Mouse (Mus musculus) frontal cortex, adult 2 months (tissue): Measurements from ENCODE around the gene Cwf19l2. TPM values are rescaled to one million over a fixed set of nuclear protein-coding genes. Genes with fewer than 3 reads are reported as not detected.
"Not testable (repeated sequence)": the region's sequence is repeated elsewhere in the genome, so short reads cannot be mapped to it uniquely, and the experiment has no call there.

Source experiments
- DNase-seq, 2 experiments: peaks; one replicate each; pipeline ENCODE4 v3.0.0; 2022; ENCODE audit warnings: low spot score in 1 of 2; ENCODE audit errors: extremely low spot score in 1 of 2
- polyA plus RNA-seq: library from polyadenylated mRNA; depleted of rRNA; stranded (reverse); fragments of >200 nt; gene quantifications from 2 replicates; pipeline ENCODE4 v1.2.3, GENCODE M21; 2012; rRNA removed

The Cwf19l2 gene
- polyA plus RNA-seq: 6.5 and 7.6 TPM in 2 replicates

DNA sequence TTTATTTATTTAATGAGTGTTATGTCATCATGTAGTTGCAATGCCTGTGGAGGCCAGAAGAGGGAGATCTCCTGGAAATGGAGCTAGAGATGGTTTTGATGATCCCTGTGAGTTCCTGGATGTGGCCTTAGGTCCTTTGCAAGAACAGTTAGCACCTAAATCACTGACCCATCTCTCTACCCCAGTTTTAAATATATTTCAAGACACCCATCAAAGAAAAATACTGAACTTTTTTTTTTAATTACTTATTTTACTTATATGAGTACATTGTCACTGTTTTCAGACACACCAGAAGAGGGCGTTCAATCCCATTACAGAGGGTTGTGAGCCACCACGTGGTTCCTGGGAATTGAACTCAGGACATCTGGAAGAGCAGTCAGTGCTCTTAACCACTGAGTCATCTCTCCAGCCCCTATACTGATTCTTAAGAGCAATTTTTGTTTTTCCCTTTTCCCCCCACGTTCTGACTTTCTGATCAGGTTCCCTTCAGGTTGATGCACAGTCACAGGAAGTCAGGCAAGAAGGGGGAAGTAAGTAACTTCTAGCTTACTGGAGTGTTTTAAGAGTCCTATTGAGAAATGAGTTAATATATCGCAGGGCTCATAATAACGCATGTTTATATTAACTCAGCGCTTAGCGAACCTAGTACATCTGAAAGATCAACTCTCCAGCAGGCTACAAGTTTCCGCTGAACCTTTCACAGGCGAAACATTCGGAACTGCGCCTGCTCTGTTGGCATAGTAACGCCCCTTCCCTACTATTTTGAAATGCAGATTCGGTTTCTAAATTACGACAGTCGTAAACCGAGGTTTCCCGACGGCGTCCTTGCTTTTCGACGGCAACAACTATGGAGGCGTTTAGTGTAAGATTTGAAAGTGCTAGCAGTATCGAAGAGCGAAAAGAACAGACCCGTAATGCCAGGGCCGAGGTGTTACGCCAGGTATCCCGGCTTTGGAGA is at the start of gene Cwf19l2:
Cwf19l2 (plus strand) TSS at position 342 of the 958 bp plus-strand sequence.
- DNase-seq: peak; percentile 86 to 95

DNA sequence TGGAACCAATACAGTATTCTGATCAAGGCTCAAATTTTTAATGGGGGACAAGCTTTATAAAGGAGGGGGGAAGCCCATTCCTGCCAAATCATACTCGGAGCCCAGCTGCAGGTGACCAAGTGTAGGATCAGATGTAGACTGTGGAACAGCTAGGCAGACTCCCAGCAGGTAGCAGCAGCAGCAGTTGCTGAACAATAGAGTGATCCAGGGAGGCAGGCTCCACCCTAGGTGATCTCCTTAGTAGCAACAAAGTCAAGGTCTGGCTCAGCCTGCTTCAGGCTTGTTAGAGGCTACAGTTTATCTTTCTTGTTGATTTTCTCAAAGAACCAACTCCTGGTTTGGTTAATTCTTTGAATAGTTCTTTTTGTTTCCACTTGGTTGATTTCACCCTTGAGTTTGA is 27.1 kb upstream of the Cwf19l2 start:
- DNase-seq: not testable (repeated sequence)

DNA sequence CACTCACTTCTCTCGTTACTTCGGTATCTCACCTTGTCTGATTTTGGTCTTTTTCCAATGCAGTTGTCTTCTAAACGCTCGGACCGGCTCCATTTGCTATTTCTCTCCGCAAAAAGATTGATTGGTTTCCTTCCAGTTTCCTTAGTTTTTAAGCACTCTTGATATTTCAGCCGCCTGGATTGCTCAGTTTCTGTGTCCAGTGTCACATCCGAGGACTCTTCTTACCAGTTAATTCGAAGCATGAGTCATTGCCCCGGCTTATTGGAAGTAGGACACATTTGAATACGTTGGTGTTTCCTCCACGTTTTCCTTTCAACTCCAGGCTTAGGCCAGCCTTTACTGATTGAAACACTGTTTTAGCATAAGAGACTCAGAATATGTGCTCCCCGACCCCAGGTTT is 980 bp downstream of the Cwf19l2 start:
- DNase-seq: peak in 1 of 2 experiments; percentile 52

- not testable (repeated sequence) for DNase-seq
Observed at GRCm38 (mm10) chr9:3439555-3440300, 36.3 kb downstream of the Cwf19l2 start.

DNA sequence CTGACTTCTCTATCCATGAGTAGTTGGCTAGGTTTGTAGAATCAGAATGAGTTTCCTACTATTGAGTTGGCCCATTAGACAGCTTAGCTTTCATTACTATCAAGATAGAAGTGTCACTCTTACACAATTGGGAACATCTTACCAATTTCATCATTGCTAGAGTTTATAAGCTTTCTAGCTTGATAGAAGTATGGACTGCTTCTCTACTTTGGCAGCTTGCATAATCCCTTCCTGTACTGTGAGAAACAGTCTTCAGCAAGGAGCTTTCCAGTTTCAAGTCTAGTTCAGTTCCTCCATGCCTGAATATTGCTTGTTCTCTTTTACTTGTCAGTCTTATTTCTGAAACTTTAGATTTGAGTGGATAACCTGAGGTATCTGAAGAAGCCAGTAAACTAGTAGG is 68.5 kb downstream of the Cwf19l2 start:
- no peak for DNase-seq

DNA sequence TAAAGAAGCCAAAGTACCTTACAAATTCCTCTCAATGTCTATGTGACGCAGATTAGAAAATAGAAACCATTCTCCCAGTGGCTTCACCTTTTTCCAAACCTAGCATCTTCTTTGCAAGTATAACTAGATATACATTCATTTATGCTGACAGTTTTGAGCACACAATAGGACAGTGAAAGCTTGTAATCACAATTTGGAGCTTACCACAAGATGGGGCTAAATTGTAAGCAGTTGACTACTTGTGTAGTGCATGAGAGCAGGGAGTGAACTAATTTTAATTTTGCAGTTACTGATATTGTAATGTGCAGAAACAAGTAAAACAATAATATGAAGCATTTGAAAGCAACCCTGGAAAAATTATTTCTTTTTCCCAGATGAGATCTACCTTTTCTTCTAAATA is 115.3 kb downstream of the Cwf19l2 start:
- peak in 1 of 2 experiments; percentile 56 for DNase-seq

- DNase-seq: peak in 1 of 2 experiments; percentile 66
Observed at GRCm38 (mm10) chr9:3519178-3519577, 115.8 kb downstream of the Cwf19l2 start.

GRCm38 (mm10) chr9:3521031-3521430 is 117.6 kb downstream of the Cwf19l2 start:
- no peak for DNase-seq

Other genes starting within 250 kb of the Cwf19l2 start
- gene Alkbh8, start 68.5 kb upstream of the Cwf19l2 start, polyA plus RNA-seq: 11.1 and 12.7 TPM in 2 replicates
- 5.2 and 5.5 TPM in 2 replicates for gene Gucy1a2, start 129.2 kb downstream of the Cwf19l2 start, polyA plus RNA-seq